Mouse (Mus musculus) frontal cortex, postnatal 10 days (tissue): ENCODE measurements around the gene Pgc.

Experiments
- DNase-seq, 2 experiments: peaks; one replicate each; pipeline ENCODE4 v3.0.0; 2022; ENCODE audit warnings: low spot score in 2 of 2, mixed read lengths in 1 of 2

Pgc gene

GRCm38 (mm10) chr17:47750101-47750500, 23.5 kb downstream of the Pgc start:
- no peak for DNase-seq

- no peak for DNase-seq
Observed at GRCm38 (mm10) chr17:47751811-47752210, 25.2 kb downstream of the Pgc start.

- no peak for DNase-seq
Observed at GRCm38 (mm10) chr17:47753130-47753775, 26.6 kb downstream of the Pgc start.

GRCm38 (mm10) chr17:47754246-47754645, 27.6 kb downstream of the Pgc start:
- no peak for DNase-seq

GRCm38 (mm10) chr17:47756366-47756765, 29.7 kb downstream of the Pgc start:
- DNase-seq: no peak

- no peak for DNase-seq
Observed at GRCm38 (mm10) chr17:47757056-47757610, 30.5 kb downstream of the Pgc start.

GRCm38 (mm10) chr17:47759702-47760410, 33.2 kb downstream of the Pgc start:
- no peak for DNase-seq

- no peak for DNase-seq
Observed at GRCm38 (mm10) chr17:47762028-47762427, 35.4 kb downstream of the Pgc start.

GRCm38 (mm10) chr17:47762518-47763340, 36.1 kb downstream of the Pgc start:
- peak; percentile 77 for DNase-seq

- no peak for DNase-seq
Observed at GRCm38 (mm10) chr17:47765986-47766385, 39.3 kb downstream of the Pgc start.

- no peak for DNase-seq
Observed at GRCm38 (mm10) chr17:47766407-47767043, 39.9 kb downstream of the Pgc start.

- DNase-seq: no peak
Observed at GRCm38 (mm10) chr17:47767081-47767455, 40.4 kb downstream of the Pgc start.

GRCm38 (mm10) chr17:47767456-47768141, 41.0 kb downstream of the Pgc start:
- DNase-seq: no peak

GRCm38 (mm10) chr17:47768707-47769276, 42.1 kb downstream of the Pgc start:
- no peak for DNase-seq

GRCm38 (mm10) chr17:47769389-47770299, 43.0 kb downstream of the Pgc start:
- no peak for DNase-seq

GRCm38 (mm10) chr17:47773604-47774003, 47.0 kb downstream of the Pgc start:
- no peak for DNase-seq

- DNase-seq: no peak
Observed at GRCm38 (mm10) chr17:47777141-47777540, 50.5 kb downstream of the Pgc start.

- no peak for DNase-seq
Observed at GRCm38 (mm10) chr17:47780470-47780869, 53.8 kb downstream of the Pgc start.

GRCm38 (mm10) chr17:47782486-47782885, 55.8 kb downstream of the Pgc start:
- no peak for DNase-seq
